Mouse (Mus musculus): ENCODE results near the gene Pbsn. TPM values are rescaled to one million over a fixed set of nuclear protein-coding genes. Genes with fewer than 3 reads are reported as not detected.
"Not testable (repeated sequence)": the region's sequence is repeated elsewhere in the genome, so short reads cannot be mapped to it uniquely, and the experiment has no call there.

Gene Pbsn
- polyA plus RNA-seq (2012; ENCODE audit: insufficient read depth, low replicate concordance) = not detected in 2 replicates

GRCm38 (mm10) chrX:77853523-77853922, at the start of gene Pbsn:
Pbsn (minus strand) TSS chrX:77853623.
- TF ChIP-seq FLI1 (IDR thresholded peaks at IDR 0.05; ENCODE audit: low read length) = no peak
- TF ChIP-seq GATA1 (IDR thresholded peaks at IDR 0.05; ENCODE audit: borderline replicate concordance, low read length) = no peak
- H3K27me3 ChIP-seq (replicated peaks) = no peaks in the 10 kb centered on the region
- no peak within 1 kb of the TSS for H3K4me3 ChIP-seq (replicated peaks)
- H3K9me3 ChIP-seq = no peaks in the 10 kb centered on the region
- no peaks in the 10 kb centered on the region for H3K4me1 ChIP-seq
- H3K36me3 ChIP-seq (replicated peaks; ENCODE audit: low read length) = no peaks in the 10 kb centered on the region

- not testable (repeated sequence) for H3K36me3 ChIP-seq (replicated peaks; ENCODE audit: low read length); H3K4me3 ChIP-seq (replicated peaks); H3K27me3 ChIP-seq (replicated peaks); H3K9me3 ChIP-seq; H3K4me1 ChIP-seq
Measured at GRCm38 (mm10) chrX:77880033-77880432, 26.6 kb upstream of the Pbsn start.

GRCm38 (mm10) chrX:77864458-77864857, 11.0 kb upstream of the Pbsn start, which contains the start of gene Gm14744:
Gm14744 (plus strand) TSS chrX:77864758.
- not testable (repeated sequence) for H3K36me3 ChIP-seq (replicated peaks; ENCODE audit: low read length); H3K27me3 ChIP-seq (replicated peaks); H3K4me1 ChIP-seq; H3K9me3 ChIP-seq; H3K4me3 ChIP-seq (replicated peaks)

GRCm38 (mm10) chrX:77812031-77812430, 41.4 kb downstream of the Pbsn start:
- Histone ChIP-seq H3K36me3 (replicated peaks; ENCODE audit: low read length) (no peaks in the 10 kb centered on the region), H3K27me3 (replicated peaks) (peaks cover 3% of the 10 kb centered on the region), H3K9me3 (no peaks in the 10 kb centered on the region), H3K4me1 (no peaks in the 10 kb centered on the region; the same call in 1 of the 2 replicates), H3K4me3 (replicated peaks) (no peak overlapping the region)
- no peak for TF ChIP-seq GATA1 (IDR thresholded peaks at IDR 0.05; ENCODE audit: borderline replicate concordance, low read length)

- H3K4me1 ChIP-seq = no peaks in the 10 kb centered on the region; the same call in 1 of the 2 replicates
- H3K27me3 ChIP-seq (replicated peaks) = peaks cover 3% of the 10 kb centered on the region
- H3K36me3 ChIP-seq (replicated peaks; ENCODE audit: low read length) = no peaks in the 10 kb centered on the region
- H3K9me3 ChIP-seq = no peaks in the 10 kb centered on the region
- TF ChIP-seq FLI1 (IDR thresholded peaks at IDR 0.05; ENCODE audit: low read length) (no peak), GATA1 (IDR thresholded peaks at IDR 0.05; ENCODE audit: borderline replicate concordance, low read length) (no peak)
- H3K4me3 ChIP-seq (replicated peaks) = peak overlapping the region; percentile 89
Measured at GRCm38 (mm10) chrX:77810608-77811206, 42.7 kb downstream of the Pbsn start.

GRCm38 (mm10) chrX:77808602-77809001, 44.8 kb downstream of the Pbsn start:
- no peak for TF ChIP-seq GATA1 (IDR thresholded peaks at IDR 0.05; ENCODE audit: borderline replicate concordance, low read length)
- no peak for TF ChIP-seq FLI1 (IDR thresholded peaks at IDR 0.05; ENCODE audit: low read length)
- H3K9me3 ChIP-seq = no peaks in the 10 kb centered on the region
- no peaks in the 10 kb centered on the region for H3K36me3 ChIP-seq (replicated peaks; ENCODE audit: low read length)
- no peak overlapping the region for H3K4me3 ChIP-seq (replicated peaks)
- peaks cover 2% of the 10 kb centered on the region for H3K27me3 ChIP-seq (replicated peaks)
- no peaks in the 10 kb centered on the region for H3K4me1 ChIP-seq

GRCm38 (mm10) chrX:77802293-77802692, 51.1 kb downstream of the Pbsn start:
- TF ChIP-seq GATA1 (IDR thresholded peaks at IDR 0.05; ENCODE audit: borderline replicate concordance, low read length) (no peak), FLI1 (IDR thresholded peaks at IDR 0.05; ENCODE audit: low read length) (no peak)
- H3K4me1 ChIP-seq = peaks cover 7% of the 10 kb centered on the region
- peaks cover 8% of the 10 kb centered on the region for H3K27me3 ChIP-seq (replicated peaks)
- no peaks in the 10 kb centered on the region for H3K9me3 ChIP-seq
- no peak overlapping the region for H3K4me3 ChIP-seq (replicated peaks)
- H3K36me3 ChIP-seq (replicated peaks; ENCODE audit: low read length) = no peaks in the 10 kb centered on the region

GRCm38 (mm10) chrX:77801543-77801942, 51.9 kb downstream of the Pbsn start:
- Histone ChIP-seq H3K4me1 (peaks cover 8% of the 10 kb centered on the region), H3K4me3 (replicated peaks) (no peak overlapping the region), H3K36me3 (replicated peaks; ENCODE audit: low read length) (no peaks in the 10 kb centered on the region), H3K27me3 (replicated peaks) (peaks cover 9% of the 10 kb centered on the region), H3K9me3 (no peaks in the 10 kb centered on the region)
- TF ChIP-seq FLI1 (IDR thresholded peaks at IDR 0.05; ENCODE audit: low read length) (no peak), GATA1 (IDR thresholded peaks at IDR 0.05; ENCODE audit: borderline replicate concordance, low read length) (no peak)

- Histone ChIP-seq H3K4me3 (replicated peaks) (no peak overlapping the region), H3K4me1 (peaks cover 13% of the 10 kb centered on the region), H3K27me3 (replicated peaks) (peaks cover 8% of the 10 kb centered on the region), H3K9me3 (no peaks in the 10 kb centered on the region), H3K36me3 (replicated peaks; ENCODE audit: low read length) (no peaks in the 10 kb centered on the region)
- TF ChIP-seq FLI1 (IDR thresholded peaks at IDR 0.05; ENCODE audit: low read length) (no peak), GATA1 (IDR thresholded peaks at IDR 0.05; ENCODE audit: borderline replicate concordance, low read length) (no peak)
Measured at GRCm38 (mm10) chrX:77799554-77799953, 53.9 kb downstream of the Pbsn start.

- H3K4me1 ChIP-seq = peaks cover 22% of the 10 kb centered on the region
Measured at GRCm38 (mm10) chrX:77797801-77798200, 55.6 kb downstream of the Pbsn start.

GRCm38 (mm10) chrX:77796916-77797315, 56.5 kb downstream of the Pbsn start:
- H3K36me3 ChIP-seq (replicated peaks; ENCODE audit: low read length) = no peaks in the 10 kb centered on the region
- TF ChIP-seq FLI1 (IDR thresholded peaks at IDR 0.05; ENCODE audit: low read length) (no peak), GATA1 (IDR thresholded peaks at IDR 0.05; ENCODE audit: borderline replicate concordance, low read length) (no peak)
- no peak overlapping the region for H3K4me3 ChIP-seq (replicated peaks)
- peaks cover 10% of the 10 kb centered on the region for H3K27me3 ChIP-seq (replicated peaks)
- no peaks in the 10 kb centered on the region for H3K9me3 ChIP-seq
- peaks cover 26% of the 10 kb centered on the region for H3K4me1 ChIP-seq

More at GRCm38 (mm10) chrX:77797801-77798200, 55.6 kb downstream of the Pbsn start:
- Histone ChIP-seq H3K27me3 (replicated peaks) (peaks cover 10% of the 10 kb centered on the region), H3K36me3 (replicated peaks; ENCODE audit: low read length) (no peaks in the 10 kb centered on the region), H3K4me3 (replicated peaks) (no peak overlapping the region), H3K9me3 (no peaks in the 10 kb centered on the region)
- TF ChIP-seq GATA1 (IDR thresholded peaks at IDR 0.05; ENCODE audit: borderline replicate concordance, low read length) (no peak), FLI1 (IDR thresholded peaks at IDR 0.05; ENCODE audit: low read length) (no peak)
